Mouse (Mus musculus) neural tube, embryonic 15.5 days (tissue): ENCODE results near the gene Wscd1. TPM values are rescaled to one million over a fixed set of nuclear protein-coding genes. Genes with fewer than 3 reads are reported as not detected.
"Not testable (repeated sequence)": the region's sequence is repeated elsewhere in the genome, so short reads cannot be mapped to it uniquely, and the experiment has no call there.

ENCODE experiments used
- ATAC-seq: fragments of 200-750 bp; cut with Nextera tagmentation; 2 replicates; pipeline ENCODE4 v1.8.0; 2017; ENCODE audit warnings: mild to moderate bottlenecking, moderate TSS enrichment, moderate library complexity; ENCODE audit not compliant: low FRiP score
- H3K27ac ChIP-seq: fragments of 300-500 bp; sonication (generic); replicated peaks from 2 replicates; pipeline ENCODE4 v1.5.1; 2015; ENCODE audit warnings: mild to moderate bottlenecking, inconsistent platforms
- H3K27me3 ChIP-seq: fragments of 300-500 bp; sonication (generic); replicated peaks from 2 replicates; pipeline ENCODE4 v1.6.1; 2015; ENCODE audit warnings: inconsistent platforms
- H3K36me3 ChIP-seq: fragments of 300-500 bp; sonication (generic); 2 replicates; pipeline ENCODE4 v1.6.1; 2015; ENCODE audit warnings: inconsistent platforms
- H3K4me1 ChIP-seq: fragments of 300-500 bp; sonication (generic); 2 replicates; pipeline ENCODE4 v1.6.1; 2015; ENCODE audit warnings: inconsistent platforms
- H3K4me2 ChIP-seq: fragments of 300-500 bp; sonication (generic); 2 replicates; pipeline ENCODE4 v1.6.1; 2015; ENCODE audit warnings: inconsistent platforms, mild to moderate bottlenecking, moderate library complexity
- H3K4me3 ChIP-seq: fragments of 300-500 bp; sonication (generic); replicated peaks from 2 replicates; pipeline ENCODE4 v1.5.1; 2015; ENCODE audit warnings: mild to moderate bottlenecking, inconsistent platforms
- H3K9ac ChIP-seq: fragments of 300-500 bp; sonication (generic); replicated peaks from 2 replicates; pipeline ENCODE4 v1.6.1; 2015; ENCODE audit warnings: mild to moderate bottlenecking, inconsistent platforms
- H3K9me3 ChIP-seq: fragments of 300-500 bp; sonication (generic); replicated peaks from 2 replicates; pipeline ENCODE4 v1.6.1; 2016; ENCODE audit warnings: inconsistent platforms
- WGBS: fragments of 180-500 bp; shearing (Covaris S2); methylation state at CpG from one replicate; pipeline ENCODE4 v1.1.7; 2015; ENCODE audit warnings: mixed read lengths; 5-methylcytosine and 5-hydroxymethylcytosine counted together
- polyA plus RNA-seq: library from polyadenylated mRNA; unstranded; fragments of >200 nt; fragmentation: Nextera tagmentation; extraction: Ambion mirVana; gene quantifications from 2 replicates; pipeline ENCODE4 v1.2.1, GENCODE M21; 2015

Wscd1 gene
- polyA plus RNA-seq, 1 experiment from 2014 or later: 62.1 TPM

GRCm38 (mm10) chr11:71799206-71799605 lies 49.5 kb downstream of the Wscd1 start:
- no peak overlapping the region for H3K9ac ChIP-seq
- no peaks in the 10 kb centered on the region for H3K36me3 ChIP-seq
- H3K4me2 ChIP-seq: no peak overlapping the region
- no peaks in the 10 kb centered on the region for H3K27me3 ChIP-seq
- H3K4me1 ChIP-seq: no peaks in the 10 kb centered on the region
- WGBS: 86% methylated on average over 4 of the region's 4 CpGs
- no peak overlapping the region for H3K4me3 ChIP-seq
- H3K9me3 ChIP-seq: no peaks in the 10 kb centered on the region
- ATAC-seq: no peak
- H3K27ac ChIP-seq: no peak overlapping the region

- no peak for ATAC-seq
- Histone ChIP-seq H3K36me3 (no peaks in the 10 kb centered on the region), H3K9ac (no peak overlapping the region)
These were observed 58.8 kb downstream of the Wscd1 start for GRCm38 (mm10) chr11:71808521-71808920.

GRCm38 (mm10) chr11:71811828-71812227 lies 62.1 kb downstream of the Wscd1 start:
- H3K36me3 ChIP-seq: no peaks in the 10 kb centered on the region
- no peak overlapping the region for H3K27ac ChIP-seq
- 30% methylated on average over 2 of the region's 2 CpGs for WGBS
- no peaks in the 10 kb centered on the region for H3K27me3 ChIP-seq
- no peak for ATAC-seq
- H3K9me3 ChIP-seq: no peaks in the 10 kb centered on the region
- no peak overlapping the region for H3K9ac ChIP-seq
- peaks cover 33% of the 10 kb centered on the region for H3K4me1 ChIP-seq
- no peak overlapping the region for H3K4me3 ChIP-seq
- no peak overlapping the region for H3K4me2 ChIP-seq

More at GRCm38 (mm10) chr11:71808521-71808920, 58.8 kb downstream of the Wscd1 start:
- no peak overlapping the region for H3K4me2 ChIP-seq
- H3K4me3 ChIP-seq: no peak overlapping the region
- H3K27me3 ChIP-seq: no peaks in the 10 kb centered on the region
- H3K9me3 ChIP-seq: no peaks in the 10 kb centered on the region
- peaks cover 14% of the 10 kb centered on the region; the same call in 1 of the 2 replicates for H3K4me1 ChIP-seq
- H3K27ac ChIP-seq: no peak overlapping the region
- WGBS: 88% methylated on average over 2 of the region's 2 CpGs

- H3K9me3 ChIP-seq: no peaks in the 10 kb centered on the region
- H3K9ac ChIP-seq: no peak overlapping the region
- H3K27ac ChIP-seq: no peak overlapping the region
- no peak overlapping the region for H3K4me3 ChIP-seq
- H3K27me3 ChIP-seq: no peaks in the 10 kb centered on the region
- no peaks in the 10 kb centered on the region for H3K36me3 ChIP-seq
- 80% methylated on average over 7 of the region's 7 CpGs for WGBS
- peaks cover 33% of the 10 kb centered on the region for H3K4me1 ChIP-seq
- ATAC-seq: no peak
- no peak overlapping the region for H3K4me2 ChIP-seq
These were observed 63.2 kb downstream of the Wscd1 start for GRCm38 (mm10) chr11:71812921-71813320.

GRCm38 (mm10) chr11:71814511-71814910 lies 64.8 kb downstream of the Wscd1 start:
- H3K4me2 ChIP-seq: no peak overlapping the region
- ATAC-seq: no peak
- WGBS: 18% methylated on average over 7 of the region's 7 CpGs
- H3K4me1 ChIP-seq: peaks cover 33% of the 10 kb centered on the region
- H3K4me3 ChIP-seq: no peak overlapping the region
- H3K36me3 ChIP-seq: no peaks in the 10 kb centered on the region
- no peak overlapping the region for H3K9ac ChIP-seq
- no peaks in the 10 kb centered on the region for H3K27me3 ChIP-seq
- no peak overlapping the region for H3K27ac ChIP-seq
- no peaks in the 10 kb centered on the region for H3K9me3 ChIP-seq

GRCm38 (mm10) chr11:71815326-71815725 lies 65.6 kb downstream of the Wscd1 start:
- no peaks in the 10 kb centered on the region for H3K9me3 ChIP-seq
- no peak overlapping the region for H3K4me2 ChIP-seq
- H3K4me1 ChIP-seq: peaks cover 33% of the 10 kb centered on the region
- H3K27ac ChIP-seq: no peak overlapping the region
- no peak for ATAC-seq
- WGBS: 87% methylated on average over 6 of the region's 6 CpGs
- no peaks in the 10 kb centered on the region for H3K36me3 ChIP-seq
- 0 out of 2 replicates have a peak, but pooled peaks cover 3% of the 10 kb centered on the region for H3K27me3 ChIP-seq
- H3K4me3 ChIP-seq: no peak overlapping the region
- no peak overlapping the region for H3K9ac ChIP-seq

GRCm38 (mm10) chr11:71816918-71817317 lies 67.2 kb downstream of the Wscd1 start:
- 65% methylated on average over 3 of the region's 3 CpGs for WGBS
- Histone ChIP-seq H3K4me3 (no peak overlapping the region), H3K9me3 (no peaks in the 10 kb centered on the region), H3K36me3 (no peaks in the 10 kb centered on the region), H3K4me2 (no peak overlapping the region), H3K9ac (no peak overlapping the region), H3K27ac (no peak overlapping the region), H3K4me1 (peaks cover 25% of the 10 kb centered on the region), H3K27me3 (0 out of 2 replicates have a peak, but pooled peaks cover 4% of the 10 kb centered on the region)
- no peak for ATAC-seq

GRCm38 (mm10) chr11:71817341-71817740 lies 67.6 kb downstream of the Wscd1 start:
- Histone ChIP-seq H3K36me3 (no peaks in the 10 kb centered on the region), H3K27me3 (0 out of 2 replicates have a peak, but pooled peaks cover 4% of the 10 kb centered on the region), H3K9me3 (no peaks in the 10 kb centered on the region), H3K4me2 (no peak overlapping the region), H3K4me1 (peaks cover 22% of the 10 kb centered on the region), H3K4me3 (no peak overlapping the region), H3K27ac (no peak overlapping the region), H3K9ac (no peak overlapping the region)
- ATAC-seq: no peak
- 76% methylated on average over 4 of the region's 4 CpGs for WGBS

- 0 out of 2 replicates have a peak, but pooled peaks cover 4% of the 10 kb centered on the region for H3K27me3 ChIP-seq
- H3K9me3 ChIP-seq: no peaks in the 10 kb centered on the region
- H3K27ac ChIP-seq: no peak overlapping the region
- H3K4me3 ChIP-seq: no peak overlapping the region
- 87% methylated on average over 5 of the region's 5 CpGs for WGBS
- no peak overlapping the region for H3K9ac ChIP-seq
- H3K4me2 ChIP-seq: no peak overlapping the region
- ATAC-seq: no peak
- peaks cover 22% of the 10 kb centered on the region for H3K4me1 ChIP-seq
- H3K36me3 ChIP-seq: no peaks in the 10 kb centered on the region
These were observed 68.4 kb downstream of the Wscd1 start for GRCm38 (mm10) chr11:71818111-71818510.

GRCm38 (mm10) chr11:71819901-71820300 lies 70.2 kb downstream of the Wscd1 start:
- Histone ChIP-seq H3K9ac (no peak overlapping the region), H3K36me3 (no peaks in the 10 kb centered on the region), H3K4me1 (peaks cover 5% of the 10 kb centered on the region), H3K27ac (no peak overlapping the region), H3K9me3 (no peaks in the 10 kb centered on the region), H3K4me3 (no peak overlapping the region), H3K27me3 (0 out of 2 replicates have a peak, but pooled peaks cover 4% of the 10 kb centered on the region), H3K4me2 (no peak overlapping the region)
- 78% methylated on average over 9 of the region's 9 CpGs for WGBS
- ATAC-seq: no peak

GRCm38 (mm10) chr11:71820847-71821246 lies 71.1 kb downstream of the Wscd1 start:
- no peak for ATAC-seq
- H3K4me3 ChIP-seq: no peak overlapping the region
- 52% methylated on average over 10 of the region's 10 CpGs for WGBS
- H3K27me3 ChIP-seq: 0 out of 2 replicates have a peak, but pooled peaks cover 4% of the 10 kb centered on the region
- H3K4me2 ChIP-seq: no peak overlapping the region
- H3K36me3 ChIP-seq: no peaks in the 10 kb centered on the region
- H3K9ac ChIP-seq: no peak overlapping the region
- no peaks in the 10 kb centered on the region for H3K9me3 ChIP-seq
- no peak overlapping the region for H3K27ac ChIP-seq
- H3K4me1 ChIP-seq: peaks cover 5% of the 10 kb centered on the region; the same call in 1 of the 2 replicates

GRCm38 (mm10) chr11:71821526-71821925 lies 71.8 kb downstream of the Wscd1 start:
- not testable (repeated sequence) for H3K4me1 ChIP-seq, H3K4me2 ChIP-seq, H3K27me3 ChIP-seq, H3K36me3 ChIP-seq, H3K4me3 ChIP-seq, ATAC-seq, H3K9ac ChIP-seq, H3K27ac ChIP-seq, H3K9me3 ChIP-seq
- WGBS: 82% methylated on average over 6 of the region's 6 CpGs
